Mouse (Mus musculus) lung, postnatal 36 days (tissue): ENCODE results near the gene Nfkbia.

Source experiments
- DNase-seq: peaks from one replicate; pipeline ENCODE4 v3.0.0; 2022; ENCODE audit warnings: mixed read lengths

The Nfkbia gene

GRCm38 (mm10) chr12:55489986-55490721 is 2.3 kb downstream of the Nfkbia start:
- DNase-seq: no peak

- peak; percentile 66 for DNase-seq
These were observed 3.6 kb downstream of the Nfkbia start for GRCm38 (mm10) chr12:55488661-55489447.

- no peak for DNase-seq
These were observed 4.4 kb downstream of the Nfkbia start for GRCm38 (mm10) chr12:55487843-55488660.

- no peak for DNase-seq
These were observed 5.3 kb downstream of the Nfkbia start for GRCm38 (mm10) chr12:55486923-55487674.

GRCm38 (mm10) chr12:55484800-55485199 is 7.6 kb downstream of the Nfkbia start:
- no peak for DNase-seq

- no peak for DNase-seq
These were observed 8.2 kb downstream of the Nfkbia start for GRCm38 (mm10) chr12:55484079-55484774.

GRCm38 (mm10) chr12:55483591-55483990 is 8.9 kb downstream of the Nfkbia start:
- DNase-seq: no peak

GRCm38 (mm10) chr12:55482732-55483131 is 9.7 kb downstream of the Nfkbia start:
- DNase-seq: no peak

GRCm38 (mm10) chr12:55481739-55482138 is 10.7 kb downstream of the Nfkbia start:
- no peak for DNase-seq

GRCm38 (mm10) chr12:55480471-55481153 is 11.8 kb downstream of the Nfkbia start:
- DNase-seq: no peak

GRCm38 (mm10) chr12:55478901-55479300 is 13.5 kb downstream of the Nfkbia start:
- no peak for DNase-seq

- DNase-seq: no peak
These were observed 18.3 kb downstream of the Nfkbia start for GRCm38 (mm10) chr12:55474209-55474583.

GRCm38 (mm10) chr12:55473250-55474208 is 18.9 kb downstream of the Nfkbia start:
- DNase-seq: peak; percentile 94

- no peak for DNase-seq
These were observed 21.1 kb downstream of the Nfkbia start for GRCm38 (mm10) chr12:55471344-55471743.

- DNase-seq: no peak
These were observed 22.0 kb downstream of the Nfkbia start for GRCm38 (mm10) chr12:55470442-55470841.

GRCm38 (mm10) chr12:55467331-55468180 is 24.9 kb downstream of the Nfkbia start:
- no peak for DNase-seq

- no peak for DNase-seq
These were observed 25.6 kb downstream of the Nfkbia start for GRCm38 (mm10) chr12:55466816-55467215.

GRCm38 (mm10) chr12:55466088-55466701 is 26.3 kb downstream of the Nfkbia start:
- peak; percentile 70 for DNase-seq
